Mouse (Mus musculus) cerebellum, adult 2 months (tissue): ENCODE measurements around the gene Pex26. TPM values are rescaled to one million over a fixed set of nuclear protein-coding genes. Genes with fewer than 3 reads are reported as not detected.

Experiments used
- DNase-seq, 2 experiments: peaks; one replicate each; pipeline ENCODE4 v3.0.0; 2021
- H3K27ac ChIP-seq: fragments of 200-500 bp; 2 replicates; pipeline ENCODE4 v1.5.1; 2012; ENCODE audit warnings: low read length, control low read depth, inconsistent platforms; ENCODE audit not compliant: insufficient read depth
- H3K27me3 ChIP-seq: fragments of 200-500 bp; 2 replicates; pipeline ENCODE4 v1.6.1; 2012; ENCODE audit warnings: inconsistent platforms, mild to moderate bottlenecking, low read length, moderate library complexity; ENCODE audit not compliant: control insufficient read depth, insufficient read depth
- H3K4me1 ChIP-seq: fragments of 200-500 bp; 2 replicates; pipeline ENCODE4 v1.6.1; 2011; ENCODE audit warnings: low read length; ENCODE audit not compliant: control insufficient read depth, insufficient read depth
- H3K4me3 ChIP-seq: fragments of 200-500 bp; replicated peaks from 2 replicates; pipeline ENCODE3; 2011; ENCODE audit warnings: mild to moderate bottlenecking, low read depth, low read length, control low read depth; ENCODE audit not compliant: insufficient read depth
- CTCF ChIP-seq: fragments of 200-500 bp; IDR thresholded peaks from 2 replicates; pipeline ENCODE4 v1.5.1; 2011; ENCODE audit warnings: low read depth, mild to moderate bottlenecking, control low read depth, low read length, moderate library complexity, borderline replicate concordance; ENCODE audit not compliant: insufficient read depth
- POLR2A ChIP-seq: fragments of 200-500 bp; IDR thresholded peaks from 2 replicates; pipeline ENCODE4 v1.6.1; 2011; ENCODE audit warnings: low read length, control low read depth, borderline replicate concordance; ENCODE audit not compliant: insufficient read depth
- WGBS: fragments of 180-500 bp; shearing (Covaris S2); methylation state at CpG from one replicate; pipeline ENCODE4 v1.1.7; 2018; 5-methylcytosine and 5-hydroxymethylcytosine counted together
- polyA plus RNA-seq: library from polyadenylated mRNA; depleted of rRNA; stranded (reverse); fragments of >200 nt; gene quantifications from 2 replicates; pipeline ENCODE4 v1.2.3, GENCODE M21; 2012

The Pex26 gene
- polyA plus RNA-seq, 1 experiment, result 19.1 TPM

GRCm38 (mm10) chr6:121153177-121153576 is 30.3 kb upstream of the Pex26 start:
- TF ChIP-seq CTCF (no peak), POLR2A (no peak)
- Histone ChIP-seq H3K4me1 (no peaks in the 10 kb centered on the region), H3K4me3 (no peak overlapping the region), H3K27ac (no peak overlapping the region), H3K27me3 (no peaks in the 10 kb centered on the region)
- DNase-seq, result no peak
- 81% methylated on average over 8 of the region's 8 CpGs for WGBS

- WGBS, result 84% methylated on average over 16 of the region's 16 CpGs
- TF ChIP-seq POLR2A (no peak), CTCF (no peak)
- H3K27me3 ChIP-seq, result no peaks in the 10 kb centered on the region
- H3K27ac ChIP-seq, result no peak overlapping the region
- no peak overlapping the region for H3K4me3 ChIP-seq
- no peaks in the 10 kb centered on the region for H3K4me1 ChIP-seq
- DNase-seq, result no peak
Measured at GRCm38 (mm10) chr6:121154451-121155300, 28.8 kb upstream of the Pex26 start.

GRCm38 (mm10) chr6:121156030-121156429 is 27.4 kb upstream of the Pex26 start:
- DNase-seq, result no peak
- Histone ChIP-seq H3K27ac (no peak overlapping the region), H3K4me3 (no peak overlapping the region), H3K4me1 (no peaks in the 10 kb centered on the region), H3K27me3 (no peaks in the 10 kb centered on the region)
- WGBS, result 77% methylated on average over 2 of the region's 2 CpGs
- TF ChIP-seq CTCF, result no peak
- TF ChIP-seq POLR2A, result no peak

GRCm38 (mm10) chr6:121159616-121160015 is 23.9 kb upstream of the Pex26 start:
- no peak for TF ChIP-seq POLR2A
- no peak for TF ChIP-seq CTCF
- Histone ChIP-seq H3K27me3 (no peaks in the 10 kb centered on the region), H3K4me3 (no peak overlapping the region), H3K27ac (no peak overlapping the region), H3K4me1 (no peaks in the 10 kb centered on the region)
- 97% methylated on average over 5 of the region's 5 CpGs for WGBS
- DNase-seq, result no peak

- Histone ChIP-seq H3K27ac (no peak overlapping the region), H3K4me3 (no peak overlapping the region), H3K27me3 (no peaks in the 10 kb centered on the region), H3K4me1 (no peaks in the 10 kb centered on the region)
- DNase-seq, result no peak
- no peak for TF ChIP-seq CTCF
- TF ChIP-seq POLR2A, result no peak
- 84% methylated on average over 6 of the region's 6 CpGs for WGBS
Measured at GRCm38 (mm10) chr6:121160126-121160525, 23.3 kb upstream of the Pex26 start.

GRCm38 (mm10) chr6:121162616-121163015 is 20.9 kb upstream of the Pex26 start:
- H3K27ac ChIP-seq, result no peak overlapping the region
- H3K27me3 ChIP-seq, result no peaks in the 10 kb centered on the region
- no peaks in the 10 kb centered on the region for H3K4me1 ChIP-seq
- 89% methylated on average over 12 of the region's 12 CpGs for WGBS
- H3K4me3 ChIP-seq, result no peak overlapping the region
- no peak for DNase-seq
- TF ChIP-seq CTCF (no peak), POLR2A (no peak)

- TF ChIP-seq POLR2A (no peak), CTCF (no peak)
- no peak overlapping the region for H3K4me3 ChIP-seq
- no peak for DNase-seq
- no peaks in the 10 kb centered on the region for H3K27me3 ChIP-seq
- 37% methylated on average over 10 of the region's 10 CpGs for WGBS
- H3K4me1 ChIP-seq, result no peaks in the 10 kb centered on the region
- H3K27ac ChIP-seq, result no peak overlapping the region
Measured at GRCm38 (mm10) chr6:121166098-121166552, 17.3 kb upstream of the Pex26 start.

GRCm38 (mm10) chr6:121167381-121167975 is 16.0 kb upstream of the Pex26 start:
- 60% methylated on average over 7 of the region's 7 CpGs for WGBS
- Histone ChIP-seq H3K27ac (no peak overlapping the region), H3K4me3 (no peak overlapping the region), H3K27me3 (no peaks in the 10 kb centered on the region), H3K4me1 (no peaks in the 10 kb centered on the region)
- DNase-seq, result no peak
- TF ChIP-seq POLR2A, result no peak
- TF ChIP-seq CTCF, result no peak
